Mouse (Mus musculus) embryonic facial prominence, embryonic 12.5 days (tissue): ENCODE results near the gene Hoxa13. TPM values are rescaled to one million over a fixed set of nuclear protein-coding genes. Genes with fewer than 3 reads are reported as not detected.

ENCODE experiments used
- ATAC-seq: fragments of 200-750 bp; cut with Nextera tagmentation; 2 replicates; pipeline ENCODE4 v1.8.0; 2017; ENCODE audit not compliant: insufficient number of reproducible peaks, insufficient read depth, low FRiP score, low TSS enrichment
- H3K27ac ChIP-seq: fragments of 300-500 bp; sonication (generic); 2 replicates; pipeline ENCODE4 v1.5.1; 2016; ENCODE audit warnings: mild to moderate bottlenecking
- H3K27me3 ChIP-seq: fragments of 300-500 bp; sonication (generic); 2 replicates; pipeline ENCODE4 v1.6.1; 2016; ENCODE audit warnings: mild to moderate bottlenecking, moderate library complexity
- H3K36me3 ChIP-seq: fragments of 300-500 bp; sonication (generic); 2 replicates; pipeline ENCODE4 v1.6.1; 2016; ENCODE audit warnings: mild to moderate bottlenecking
- H3K4me1 ChIP-seq: fragments of 300-500 bp; sonication (generic); 2 replicates; pipeline ENCODE4 v1.6.1; 2016
- H3K4me2 ChIP-seq: fragments of 300-500 bp; sonication (generic); replicated peaks from 2 replicates; pipeline ENCODE4 v1.6.1; 2016; ENCODE audit warnings: mild to moderate bottlenecking, moderate library complexity
- H3K4me3 ChIP-seq: fragments of 300-500 bp; sonication (generic); 2 replicates; pipeline ENCODE4 v1.5.1; 2016; ENCODE audit warnings: mild to moderate bottlenecking
- H3K9ac ChIP-seq: fragments of 300-500 bp; sonication (generic); 2 replicates; pipeline ENCODE4 v1.6.1; 2016; ENCODE audit warnings: mild to moderate bottlenecking, moderate library complexity
- H3K9me3 ChIP-seq: fragments of 300-500 bp; sonication (generic); 2 replicates; pipeline ENCODE4 v1.6.1; 2016; ENCODE audit warnings: mild to moderate bottlenecking, moderate library complexity
- WGBS: fragments of 180-500 bp; shearing (Covaris S2); methylation state at CpG from one replicate; pipeline ENCODE4 v1.1.7; 2016; 5-methylcytosine and 5-hydroxymethylcytosine counted together
- polyA plus RNA-seq: library from polyadenylated mRNA; unstranded; fragments of >200 nt; fragmentation: Nextera tagmentation; extraction: Ambion mirVana; gene quantifications from 2 replicates; pipeline ENCODE4 v1.2.1, GENCODE M21; 2016

The Hoxa13 gene
- polyA plus RNA-seq: not detected in 2 replicates

GRCm38 (mm10) chr6:52260654-52261575 lies at the start of gene Hoxa13:
TSS of gene Hoxa13 (minus strand) at chr6:52260880.
- H3K27me3 ChIP-seq: peaks cover 88% of the 10 kb centered on the region
- no peak within 1 kb of the TSS for H3K9ac ChIP-seq
- H3K4me3 ChIP-seq: peak within 1 kb of the TSS; percentile 34
- H3K27ac ChIP-seq: no peak within 1 kb of the TSS
- under 1% methylated on average over 39 of the region's 72 CpGs for WGBS
- no peaks in the 10 kb centered on the region for H3K9me3 ChIP-seq
- peak within 1 kb of the TSS; percentile 53 for H3K4me2 ChIP-seq
- peak; percentile 64; the same call in 1 of the 2 replicates for ATAC-seq
- no peaks in the 10 kb centered on the region for H3K36me3 ChIP-seq
- H3K4me1 ChIP-seq: peaks cover 4% of the 10 kb centered on the region; the same call in 1 of the 2 replicates

GRCm38 (mm10) chr6:52310366-52310765 lies 49.7 kb upstream of the Hoxa13 start:
- no peak for ATAC-seq
- H3K27me3 ChIP-seq: peaks cover 92% of the 10 kb centered on the region
- no peaks in the 10 kb centered on the region for H3K36me3 ChIP-seq
- H3K9me3 ChIP-seq: no peaks in the 10 kb centered on the region
- H3K4me1 ChIP-seq: 0 out of 2 replicates have a peak, but pooled peaks cover 9% of the 10 kb centered on the region
- H3K4me2 ChIP-seq: 0 out of 2 replicates have a peak overlapping the region, but pooled peaks have one; percentile 15
- H3K27ac ChIP-seq: no peak overlapping the region
- no peak overlapping the region for H3K4me3 ChIP-seq
- no peak overlapping the region for H3K9ac ChIP-seq
- WGBS: 1% methylated on average over 24 of the region's 24 CpGs

- Histone ChIP-seq H3K27me3 (peaks cover 91% of the 10 kb centered on the region), H3K9ac (no peak overlapping the region), H3K27ac (no peak overlapping the region), H3K4me3 (no peak overlapping the region), H3K4me1 (0 out of 2 replicates have a peak, but pooled peaks cover 9% of the 10 kb centered on the region), H3K36me3 (no peaks in the 10 kb centered on the region), H3K9me3 (no peaks in the 10 kb centered on the region), H3K4me2 (no peak overlapping the region)
- 9% methylated on average over 10 of the region's 10 CpGs for WGBS
- ATAC-seq: no peak
These were observed 49.1 kb upstream of the Hoxa13 start for GRCm38 (mm10) chr6:52309766-52310165.

GRCm38 (mm10) chr6:52305877-52306389 lies 45.3 kb upstream of the Hoxa13 start:
- H3K36me3 ChIP-seq: no peaks in the 10 kb centered on the region
- ATAC-seq: 0 out of 2 replicates have a peak, but pooled peaks have one; percentile 47
- H3K27me3 ChIP-seq: peaks cover 78% of the 10 kb centered on the region
- H3K9ac ChIP-seq: peak overlapping the region; percentile 11; the same call in 1 of the 2 replicates
- WGBS: under 1% methylated on average over 30 of the region's 30 CpGs
- no peaks in the 10 kb centered on the region for H3K9me3 ChIP-seq
- peak overlapping the region; percentile 61 for H3K4me2 ChIP-seq
- no peaks in the 10 kb centered on the region for H3K4me1 ChIP-seq
- H3K27ac ChIP-seq: no peak overlapping the region
- peak overlapping the region; percentile 40 for H3K4me3 ChIP-seq

- Histone ChIP-seq H3K27me3 (peaks cover 74% of the 10 kb centered on the region), H3K9ac (no peak overlapping the region), H3K4me3 (no peak overlapping the region), H3K9me3 (no peaks in the 10 kb centered on the region), H3K27ac (no peak overlapping the region), H3K36me3 (no peaks in the 10 kb centered on the region), H3K4me1 (no peaks in the 10 kb centered on the region), H3K4me2 (no peak overlapping the region)
- 60% methylated on average over 3 of the region's 3 CpGs for WGBS
- ATAC-seq: no peak
These were observed 42.7 kb upstream of the Hoxa13 start for GRCm38 (mm10) chr6:52303426-52303825.

DNA sequence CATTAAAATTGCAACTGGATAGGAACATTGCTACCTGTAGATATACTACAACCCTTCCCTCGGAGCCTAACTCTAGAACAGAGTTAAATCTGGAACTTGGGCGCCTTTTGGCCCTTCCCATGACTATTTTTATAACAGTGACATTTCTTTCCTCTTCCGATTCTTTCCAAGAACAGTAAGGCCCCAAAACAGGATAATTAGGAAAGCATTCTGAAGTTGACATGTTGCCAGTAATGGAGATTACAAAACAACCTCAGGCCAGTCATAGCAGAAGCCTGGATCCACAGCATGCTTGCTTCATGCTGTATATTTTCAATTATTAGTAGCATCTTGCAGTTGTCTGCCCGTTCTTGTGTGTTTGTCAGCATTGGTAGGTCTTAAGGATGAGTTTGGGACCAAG lies 40.1 kb upstream of the Hoxa13 start:
- H3K27ac ChIP-seq: no peak overlapping the region
- 75% methylated on average over 4 of the region's 4 CpGs for WGBS
- H3K9me3 ChIP-seq: no peaks in the 10 kb centered on the region
- peaks cover 64% of the 10 kb centered on the region for H3K27me3 ChIP-seq
- no peak overlapping the region for H3K4me2 ChIP-seq
- no peak overlapping the region for H3K4me3 ChIP-seq
- H3K36me3 ChIP-seq: no peaks in the 10 kb centered on the region
- ATAC-seq: no peak
- no peaks in the 10 kb centered on the region for H3K4me1 ChIP-seq
- no peak overlapping the region for H3K9ac ChIP-seq

GRCm38 (mm10) chr6:52298511-52298910 lies 37.8 kb upstream of the Hoxa13 start:
- WGBS: 70% methylated on average over 4 of the region's 4 CpGs
- Histone ChIP-seq H3K4me1 (no peaks in the 10 kb centered on the region), H3K9ac (no peak overlapping the region), H3K27me3 (peaks cover 62% of the 10 kb centered on the region), H3K9me3 (no peaks in the 10 kb centered on the region), H3K4me2 (no peak overlapping the region), H3K27ac (no peak overlapping the region), H3K36me3 (no peaks in the 10 kb centered on the region), H3K4me3 (no peak overlapping the region)
- no peak for ATAC-seq

GRCm38 (mm10) chr6:52294616-52295015 lies 33.9 kb upstream of the Hoxa13 start:
- Histone ChIP-seq H3K9me3 (no peaks in the 10 kb centered on the region), H3K27ac (no peak overlapping the region), H3K4me3 (no peak overlapping the region), H3K4me1 (peaks cover 5% of the 10 kb centered on the region; the same call in 1 of the 2 replicates), H3K36me3 (no peaks in the 10 kb centered on the region), H3K27me3 (peaks cover 73% of the 10 kb centered on the region), H3K4me2 (no peak overlapping the region), H3K9ac (no peak overlapping the region)
- no peak for ATAC-seq
- 76% methylated on average over 6 of the region's 6 CpGs for WGBS

- Histone ChIP-seq H3K27me3 (peaks cover 85% of the 10 kb centered on the region), H3K36me3 (no peaks in the 10 kb centered on the region), H3K9me3 (no peaks in the 10 kb centered on the region), H3K4me2 (no peak overlapping the region), H3K4me3 (no peak overlapping the region), H3K27ac (no peak overlapping the region), H3K9ac (no peak overlapping the region), H3K4me1 (peaks cover 5% of the 10 kb centered on the region; the same call in 1 of the 2 replicates)
- 50% methylated on average over 7 of the region's 7 CpGs for WGBS
- no peak for ATAC-seq
These were observed 31.6 kb upstream of the Hoxa13 start for GRCm38 (mm10) chr6:52292328-52292727.

DNA sequence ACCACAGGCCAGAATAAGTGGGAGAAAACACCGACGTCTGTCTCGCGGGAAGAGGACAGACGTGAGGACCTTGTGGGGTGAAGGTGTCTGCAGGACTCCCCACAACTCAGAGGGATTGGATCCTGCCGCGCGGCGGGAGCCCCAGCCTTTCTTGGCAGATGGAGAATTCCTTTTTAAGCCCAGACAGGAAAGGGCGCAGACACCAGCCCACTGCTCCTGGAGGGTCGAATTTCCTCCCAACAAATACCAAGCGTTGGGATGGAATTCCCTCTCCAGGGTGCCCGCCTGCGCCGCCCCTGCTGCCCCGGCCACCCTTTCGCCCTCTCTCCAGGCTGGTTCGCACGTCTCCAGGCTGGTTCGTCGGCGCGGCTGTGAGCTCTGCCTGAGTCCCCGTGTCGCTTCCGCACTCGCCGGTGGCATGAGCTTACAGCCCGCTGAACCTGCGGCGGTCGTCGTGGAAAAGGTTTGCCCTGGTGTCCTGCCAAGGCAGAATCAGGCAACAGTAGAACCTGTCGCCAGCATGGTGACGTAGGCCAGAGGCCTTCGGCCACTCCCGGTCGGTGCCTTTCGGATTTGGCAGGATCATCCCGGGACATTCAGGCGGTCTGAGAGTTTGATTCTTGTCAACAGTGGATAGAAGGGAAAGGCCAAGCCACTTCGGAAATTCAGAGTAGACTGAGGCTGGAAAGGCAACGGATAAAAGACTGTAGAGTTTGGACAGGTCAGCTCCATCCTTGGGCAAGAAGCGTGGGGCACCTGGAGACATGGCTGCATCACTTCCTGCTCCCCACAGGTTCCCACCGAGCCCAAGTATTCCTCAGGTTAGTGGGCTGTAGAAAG lies 30.6 kb upstream of the Hoxa13 start:
- H3K27me3 ChIP-seq: peaks cover 74% of the 10 kb centered on the region
- no peaks in the 10 kb centered on the region for H3K9me3 ChIP-seq
- H3K36me3 ChIP-seq: no peaks in the 10 kb centered on the region
- 1% methylated on average over 45 of the region's 45 CpGs for WGBS
- ATAC-seq: no peak
- peaks cover 5% of the 10 kb centered on the region; the same call in 1 of the 2 replicates for H3K4me1 ChIP-seq
- H3K9ac ChIP-seq: no peak overlapping the region
- H3K27ac ChIP-seq: no peak overlapping the region
- H3K4me2 ChIP-seq: peak overlapping the region; percentile 47
- peak overlapping the region; percentile 19; the same call in 1 of the 2 replicates for H3K4me3 ChIP-seq

DNA sequence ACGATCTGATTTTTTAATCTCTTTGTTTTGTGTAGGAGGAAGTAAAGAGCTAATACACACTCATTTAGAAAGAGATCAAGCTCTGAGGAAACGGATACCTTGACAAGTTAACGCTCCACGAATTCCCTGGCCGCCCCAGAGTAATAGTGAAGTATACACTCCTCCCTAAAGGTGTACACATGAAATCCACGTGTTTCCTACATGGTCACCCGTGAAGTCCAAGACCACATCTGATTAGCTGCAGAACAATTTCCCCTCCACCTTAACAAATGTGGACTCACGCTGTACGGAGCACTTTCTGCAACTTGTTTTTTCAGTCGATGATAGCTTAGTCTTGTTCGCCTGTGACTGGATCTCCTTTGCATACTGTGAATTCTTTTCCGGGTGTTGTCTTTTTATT lies 29.5 kb upstream of the Hoxa13 start:
- Histone ChIP-seq H3K4me2 (no peak overlapping the region), H3K36me3 (no peaks in the 10 kb centered on the region), H3K9ac (no peak overlapping the region), H3K4me3 (no peak overlapping the region), H3K4me1 (peaks cover 5% of the 10 kb centered on the region; the same call in 1 of the 2 replicates), H3K27me3 (peaks cover 73% of the 10 kb centered on the region), H3K9me3 (no peaks in the 10 kb centered on the region), H3K27ac (no peak overlapping the region)
- ATAC-seq: no peak
- 12% methylated on average over 12 of the region's 12 CpGs for WGBS
